Mouse (Mus musculus) right cerebral cortex, postnatal 25 days (tissue): ENCODE measurements around the gene Dusp27.

ENCODE experiments used
- DNase-seq: peaks from one replicate; pipeline ENCODE4 v3.0.0; 2022

Dusp27 gene

DNA sequence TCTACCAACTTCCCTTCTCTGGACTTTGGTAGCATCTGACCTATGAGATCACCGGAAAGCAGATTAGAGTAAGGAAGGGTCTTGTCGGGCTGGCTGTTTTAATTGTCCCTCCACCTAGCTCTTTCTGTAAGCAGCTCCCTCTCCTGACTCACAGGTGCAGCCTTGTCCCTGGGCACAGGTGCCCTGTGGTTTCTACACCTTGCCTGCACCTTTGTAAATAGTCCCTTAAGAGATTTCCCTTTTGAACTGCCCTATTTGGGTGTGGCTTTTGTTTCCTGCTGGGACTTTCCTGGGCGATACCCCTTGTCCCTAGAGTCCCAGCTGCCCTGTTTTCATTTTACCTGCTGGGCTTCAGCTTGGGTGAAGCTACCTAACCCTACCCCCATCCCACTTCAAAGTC lies 33.3 kb downstream of the Dusp27 start:
- no peak for DNase-seq

DNA sequence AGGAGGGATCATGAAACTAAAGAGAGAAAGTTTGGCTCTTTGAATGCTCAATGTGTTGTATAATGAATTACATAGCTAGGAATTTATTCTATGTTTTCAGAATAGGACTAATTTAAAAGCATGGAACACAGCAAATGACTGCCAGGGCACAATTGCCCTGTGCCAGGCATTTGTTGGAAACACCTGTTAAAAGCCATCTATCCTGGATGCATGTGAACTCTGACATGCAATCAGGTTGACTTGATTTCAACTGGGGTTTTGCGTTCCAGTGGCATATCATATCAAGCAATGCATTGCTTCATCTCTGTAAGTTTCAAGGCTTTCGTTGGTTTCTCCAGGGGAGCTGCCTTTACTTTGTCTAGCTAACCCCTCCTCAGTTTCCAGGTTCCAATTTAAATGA lies 37.4 kb downstream of the Dusp27 start:
- no peak for DNase-seq

DNA sequence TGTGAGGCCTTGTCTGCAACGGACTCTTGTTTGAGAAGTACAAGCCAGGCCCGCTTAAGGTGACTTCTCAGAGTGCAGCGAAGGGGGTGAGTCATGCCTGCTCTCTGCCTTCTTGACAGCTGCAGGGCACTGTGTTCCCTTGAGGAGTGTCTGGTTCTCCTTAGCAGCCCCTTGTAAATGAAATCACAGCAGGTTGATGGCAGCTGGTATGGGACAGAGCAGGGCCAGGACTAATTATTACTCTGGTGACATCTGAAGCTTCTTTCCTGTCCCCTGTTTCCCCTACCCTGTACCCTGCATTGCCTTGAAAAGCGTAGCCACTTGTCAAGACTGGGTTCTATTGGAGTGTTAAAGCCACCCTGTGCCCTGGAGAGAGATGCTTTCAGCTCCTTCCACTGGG lies 38.0 kb downstream of the Dusp27 start:
- no peak for DNase-seq

DNA sequence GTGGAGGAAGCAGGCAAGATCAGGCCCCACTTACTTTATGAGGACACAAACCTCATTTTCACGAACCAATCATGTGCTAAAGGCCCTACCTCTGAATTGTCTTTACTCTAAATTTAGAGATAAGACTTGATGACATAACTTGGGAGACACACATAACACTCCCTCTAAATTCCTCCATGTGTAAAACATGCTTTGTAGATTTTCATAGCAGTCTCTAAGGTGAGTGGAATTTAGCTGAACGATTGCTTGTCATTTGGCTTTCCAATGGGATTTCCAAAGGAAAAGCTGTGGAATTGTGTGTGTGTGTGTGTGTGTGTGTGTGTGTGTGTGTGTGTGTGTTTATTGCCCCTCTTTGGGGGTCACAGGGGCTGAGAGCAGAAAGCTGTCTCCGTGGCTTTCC lies 38.4 kb downstream of the Dusp27 start:
- no peak for DNase-seq

DNA sequence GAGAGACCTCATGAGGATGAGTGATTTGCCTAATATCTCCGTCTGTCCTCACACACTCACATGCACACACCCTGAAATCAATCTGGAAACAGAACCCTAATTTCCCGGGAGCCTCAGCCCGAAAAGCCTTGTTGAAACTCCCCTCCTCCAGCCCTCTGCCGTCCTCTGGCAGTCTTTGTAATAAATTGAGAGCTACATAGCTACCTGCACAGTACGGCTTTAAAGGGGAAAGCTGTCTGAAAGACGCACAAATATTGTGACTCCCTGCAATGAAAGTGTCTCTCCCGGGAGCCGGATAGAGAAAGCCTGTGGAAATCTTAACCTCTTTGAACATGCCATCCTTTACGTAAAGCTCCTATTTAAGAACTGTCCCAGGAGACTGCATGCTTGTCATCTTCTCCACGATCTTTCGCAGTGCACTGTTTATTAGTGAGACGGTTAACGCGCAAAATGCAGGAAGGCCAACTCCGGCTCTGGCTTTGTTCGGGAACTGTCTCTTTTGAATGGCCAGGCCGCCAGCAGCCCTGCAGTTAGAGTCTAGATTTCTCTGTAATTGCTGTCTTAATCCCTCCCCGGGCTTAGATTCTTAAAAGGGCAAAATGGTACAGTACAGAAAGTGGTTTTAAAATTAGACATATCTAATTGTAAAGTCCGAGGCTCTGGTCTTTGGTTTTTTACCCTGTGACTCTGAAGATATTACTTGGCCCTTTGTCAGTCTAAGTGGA lies 39.1 kb downstream of the Dusp27 start:
- DNase-seq, result no peak

DNA sequence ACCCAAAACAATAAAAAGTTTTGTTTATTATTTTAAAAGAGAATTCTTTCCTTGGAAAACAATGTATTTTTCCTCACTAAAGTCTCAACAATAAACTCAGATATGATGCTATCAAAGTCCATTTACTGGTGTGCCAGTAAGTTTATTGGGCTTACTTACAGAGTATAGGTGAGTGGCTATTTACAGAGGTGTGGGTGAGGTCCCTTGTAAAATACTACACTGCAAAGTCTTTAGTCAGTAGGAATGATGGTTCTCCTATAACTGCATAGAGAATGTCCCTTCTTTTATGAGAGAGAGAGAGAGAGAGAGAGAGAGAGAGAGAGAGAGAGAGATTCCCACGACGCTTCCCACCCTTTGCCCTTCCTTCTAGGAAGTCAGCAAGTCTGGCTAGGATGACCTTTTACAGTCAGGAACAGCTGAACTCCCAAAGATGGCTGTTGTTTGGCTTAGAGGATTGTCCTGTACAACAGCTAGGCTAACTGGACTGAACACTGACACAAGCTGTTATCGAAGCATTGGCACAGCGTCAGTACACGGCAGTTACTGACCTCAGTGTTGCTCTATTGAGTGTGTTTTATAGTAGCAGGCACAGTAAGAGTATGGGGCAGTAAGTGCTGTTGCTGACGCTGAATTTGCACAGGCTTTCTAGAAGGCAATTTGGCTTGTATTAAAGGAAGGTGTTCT lies 50.5 kb downstream of the Dusp27 start:
- DNase-seq, result no peak

DNA sequence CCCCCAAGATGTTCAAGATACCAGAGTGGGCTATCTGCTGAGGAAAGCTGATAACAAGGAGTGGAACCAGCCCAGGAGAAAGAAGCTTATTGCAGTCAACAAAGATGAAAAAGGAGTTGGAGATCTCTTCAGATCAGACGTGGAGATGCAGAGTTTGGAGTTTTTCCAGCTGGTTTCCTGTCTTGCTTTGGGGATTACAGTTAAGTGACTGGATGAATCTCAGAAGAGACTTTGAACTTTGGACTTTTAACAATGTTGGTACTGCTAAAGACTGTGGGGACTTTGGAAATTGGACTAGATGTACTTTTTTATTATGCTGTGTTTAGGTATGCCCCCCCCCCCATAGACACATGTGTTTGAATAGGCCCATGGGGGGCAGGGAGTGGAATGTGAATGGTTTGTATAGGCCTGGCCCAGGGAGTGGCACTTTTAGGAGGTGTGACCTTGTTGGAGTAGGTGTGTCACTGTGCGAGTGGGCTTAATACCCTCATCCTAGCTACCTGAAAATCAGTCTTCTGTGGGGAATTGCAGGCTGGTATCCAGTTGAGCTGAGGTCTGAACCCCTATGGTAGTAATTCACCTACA lies 59.8 kb downstream of the Dusp27 start:
- DNase-seq, result no peak

DNA sequence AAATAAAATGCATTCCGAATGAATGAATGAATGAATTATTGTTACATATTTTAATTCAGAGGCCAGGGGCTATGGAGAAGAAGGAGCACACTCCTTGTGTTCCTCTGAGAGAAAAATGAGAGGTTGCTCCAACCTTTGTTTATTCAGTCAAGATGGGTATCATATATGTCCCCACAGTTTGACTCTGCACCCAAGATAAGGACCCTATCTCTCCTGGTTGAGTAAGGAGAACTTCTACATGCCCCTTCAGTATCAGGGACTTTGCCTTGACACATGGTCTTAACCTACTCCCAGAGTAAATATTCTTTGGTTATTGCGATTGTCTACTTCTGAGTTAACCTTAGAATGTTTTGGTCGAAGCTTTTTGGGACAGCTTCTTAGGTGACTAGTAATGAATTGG lies 63.9 kb downstream of the Dusp27 start:
- no peak for DNase-seq

DNA sequence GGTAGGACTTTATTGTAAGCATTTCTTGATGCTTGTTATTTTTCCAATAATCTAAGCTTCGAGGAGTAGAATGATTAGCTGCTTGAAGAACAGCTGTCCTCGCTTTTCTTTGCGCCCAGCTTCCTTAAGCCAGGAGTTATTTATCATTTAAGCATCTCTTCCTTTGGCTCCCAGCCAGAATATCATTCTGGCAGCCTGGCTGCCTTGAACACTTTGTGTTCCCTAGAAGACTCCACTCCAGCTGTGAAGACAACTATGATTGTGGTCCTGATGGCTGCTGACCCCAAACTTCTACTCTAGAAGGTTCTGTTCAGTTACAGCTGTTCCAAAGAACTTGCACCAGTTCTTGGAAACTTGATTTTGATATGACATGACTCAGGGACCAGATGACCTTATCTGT lies 66.2 kb downstream of the Dusp27 start:
- DNase-seq, result no peak

DNA sequence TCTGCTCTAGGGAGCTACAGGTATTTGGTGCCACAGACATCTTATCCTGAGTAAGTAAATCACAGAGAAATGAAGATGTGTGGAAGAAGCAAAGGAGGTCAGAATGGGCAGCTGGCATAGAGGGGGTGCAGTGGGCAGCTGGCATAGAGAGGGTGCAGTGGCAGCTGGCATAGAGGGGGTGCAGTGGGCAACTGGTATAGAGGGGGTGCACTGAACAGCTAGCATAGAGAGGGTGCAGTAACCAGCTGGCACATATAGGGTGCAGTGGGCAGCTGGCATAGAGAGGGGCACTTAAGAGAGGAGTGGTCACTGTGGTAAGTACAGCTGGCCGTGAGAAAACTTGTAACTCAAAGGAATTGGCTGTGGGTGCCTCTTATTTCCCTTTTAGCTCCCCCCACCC lies 67.3 kb downstream of the Dusp27 start:
- no peak for DNase-seq

DNA sequence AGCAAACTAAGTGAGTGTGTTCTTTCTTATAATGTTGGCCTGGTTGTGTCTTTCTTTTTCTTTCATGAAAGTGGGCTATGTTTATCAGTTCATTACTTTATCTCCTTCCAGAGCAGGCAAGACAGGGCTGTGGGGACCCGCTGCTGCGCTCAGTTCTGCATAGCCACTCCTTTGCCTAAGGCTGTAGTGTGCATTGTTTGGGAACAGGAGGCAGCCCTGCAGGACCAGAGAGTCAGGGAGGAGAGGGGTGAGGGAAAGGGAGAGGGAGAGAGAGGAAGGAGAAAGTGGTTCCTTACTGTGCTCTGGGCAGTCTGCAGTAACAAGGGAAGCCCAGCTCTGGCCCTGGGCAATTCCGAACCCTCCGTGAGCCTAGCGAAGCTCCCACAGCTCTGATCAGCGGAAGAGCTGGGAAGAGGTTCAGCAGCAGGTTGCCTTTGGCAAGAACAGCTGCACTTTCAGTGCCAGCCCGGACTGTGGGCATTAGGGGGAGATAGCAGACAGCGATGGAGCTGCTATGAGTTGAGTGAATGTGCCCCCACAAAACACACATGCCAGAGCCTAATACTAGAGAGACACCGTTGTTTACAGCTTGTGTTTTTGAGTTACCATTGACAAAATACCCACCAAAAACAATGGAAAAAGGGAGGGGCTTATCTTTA lies 71.5 kb downstream of the Dusp27 start:
- no peak for DNase-seq

DNA sequence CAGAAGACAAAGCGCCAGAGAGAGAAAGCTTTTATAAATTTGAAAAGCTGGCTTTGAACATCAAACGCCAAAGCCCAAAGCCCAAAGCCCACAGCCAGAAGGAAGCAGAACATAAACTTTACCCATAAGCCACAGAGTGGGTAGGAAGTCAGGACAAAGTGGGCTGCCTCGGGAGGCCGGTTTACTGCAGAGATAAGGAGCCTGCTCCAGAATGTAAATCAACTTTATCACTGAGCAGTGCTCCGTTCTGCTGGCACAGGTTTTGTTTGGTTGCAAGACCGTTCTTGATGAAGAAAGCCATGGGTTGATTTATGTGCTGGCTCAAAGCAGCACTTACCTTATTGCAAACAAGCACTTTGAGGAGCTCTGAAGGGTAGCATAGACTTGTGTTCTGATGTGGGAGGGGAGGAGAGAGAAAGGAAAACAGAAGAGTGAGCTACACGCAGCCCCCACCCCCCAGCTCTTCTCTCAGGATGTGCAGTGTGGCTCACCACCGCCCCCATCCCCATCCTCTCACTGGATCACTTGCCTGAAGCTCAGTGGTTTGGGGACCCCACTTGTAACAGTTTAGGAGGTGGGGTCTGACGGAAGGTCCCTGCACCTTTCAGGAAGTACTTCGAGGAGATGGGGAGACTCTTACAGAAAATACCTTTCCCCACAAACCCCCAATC lies 74.3 kb downstream of the Dusp27 start:
- no peak for DNase-seq

DNA sequence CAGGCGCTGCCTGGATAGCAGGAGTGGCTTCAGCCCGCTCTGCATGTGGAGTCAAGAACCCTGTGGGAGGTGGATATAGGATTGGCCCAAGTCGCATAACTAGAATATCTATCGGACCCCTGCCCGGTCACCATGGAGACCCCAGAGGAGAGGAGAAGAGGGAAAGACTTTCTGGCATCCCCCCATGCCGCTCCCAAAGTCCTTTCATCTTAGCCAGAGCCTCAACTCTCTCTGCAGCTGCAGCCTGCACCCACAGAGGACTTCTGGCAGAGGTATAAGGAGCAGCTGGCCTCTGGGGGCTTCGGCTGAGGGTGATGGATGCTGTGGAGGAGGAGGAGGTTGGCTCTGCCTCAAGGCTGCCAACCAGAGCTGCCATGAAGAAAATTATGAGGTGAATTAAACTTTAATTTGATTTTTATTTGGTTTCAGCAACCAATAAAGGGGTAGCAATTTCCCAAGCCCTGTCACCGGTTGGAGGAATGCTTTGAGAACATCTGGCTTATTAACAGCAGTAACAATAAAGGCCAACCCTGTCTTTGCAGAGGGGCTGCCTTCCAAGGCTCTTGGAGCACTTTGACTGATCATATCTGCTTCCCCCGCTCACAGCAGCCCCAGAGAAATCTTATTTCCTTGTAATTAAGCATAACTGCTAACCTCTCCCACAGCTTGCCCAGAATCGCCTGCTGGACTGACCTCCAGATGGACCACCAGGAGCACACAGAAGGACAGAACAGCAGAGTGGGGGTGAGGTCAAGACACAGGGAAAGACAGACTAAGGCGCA lies 78.5 kb downstream of the Dusp27 start:
- DNase-seq, result no peak

DNA sequence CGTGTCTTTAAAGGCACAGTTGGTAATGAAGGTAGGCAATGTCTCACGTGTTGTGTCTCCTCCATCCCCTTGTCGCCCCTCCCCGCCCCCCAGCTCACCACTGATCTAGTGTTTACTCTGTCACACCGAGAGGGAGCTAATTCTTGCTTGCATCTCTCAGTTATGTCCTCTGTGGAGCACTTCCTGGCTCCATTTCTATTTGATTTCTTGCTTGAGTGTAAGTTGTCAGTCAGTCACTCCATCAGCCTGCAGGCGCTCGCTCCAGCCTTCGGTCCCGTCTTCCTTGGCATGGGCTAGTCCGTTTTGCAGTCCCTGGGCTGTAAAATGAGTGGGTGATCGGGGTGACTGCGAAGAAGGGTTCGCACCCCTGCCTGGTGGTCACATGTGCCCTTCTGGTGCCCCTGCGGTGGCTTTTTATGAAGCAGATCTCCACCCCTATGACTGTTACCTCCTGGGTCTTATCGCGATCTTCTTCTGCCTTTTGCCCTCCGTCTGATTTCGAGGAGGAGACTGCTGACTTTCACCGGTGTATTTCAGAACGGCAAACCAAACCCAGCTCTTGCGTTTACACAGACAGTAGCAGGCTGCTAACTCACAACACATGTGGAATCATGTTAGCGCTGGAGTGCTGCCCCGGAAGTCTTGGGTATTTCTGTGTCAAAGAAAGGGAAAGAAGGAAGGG lies 79.4 kb downstream of the Dusp27 start:
- no peak for DNase-seq
